Mouse (Mus musculus): Measurements from ENCODE around the gene Lipm. TPM values are rescaled to one million over a fixed set of nuclear protein-coding genes. Genes with fewer than 3 reads are reported as not detected.

Lipm gene
- polyA plus RNA-seq, 1 experiment from 2014 or later = not detected

GRCm38 (mm10) chr19:34119653-34120052 is 18.9 kb downstream of the Lipm start:
- WGBS = 68% methylated on average over 4 of the region's 4 CpGs
- H3K4me3 ChIP-seq (replicated peaks) = no peak overlapping the region
- H3K27ac ChIP-seq = no peak overlapping the region
- no peak overlapping the region for H3K4me2 ChIP-seq (replicated peaks)
- no peak overlapping the region for H3K9ac ChIP-seq
- H3K4me1 ChIP-seq (replicated peaks) = no peaks in the 10 kb centered on the region
- no peak for ATAC-seq
- H3K36me3 ChIP-seq = no peaks in the 10 kb centered on the region
- H3K27me3 ChIP-seq (replicated peaks) = no peaks in the 10 kb centered on the region
- no peaks in the 10 kb centered on the region for H3K9me3 ChIP-seq

GRCm38 (mm10) chr19:34120107-34120731 is 19.5 kb downstream of the Lipm start:
- Histone ChIP-seq H3K4me2 (replicated peaks) (no peak overlapping the region), H3K4me3 (replicated peaks) (no peak overlapping the region), H3K27me3 (replicated peaks) (no peaks in the 10 kb centered on the region), H3K36me3 (no peaks in the 10 kb centered on the region), H3K9me3 (no peaks in the 10 kb centered on the region), H3K9ac (no peak overlapping the region), H3K4me1 (replicated peaks) (no peaks in the 10 kb centered on the region), H3K27ac (no peak overlapping the region)
- WGBS = 64% methylated on average over 3 of the region's 3 CpGs
- ATAC-seq = no peak

GRCm38 (mm10) chr19:34138720-34139430 is 38.1 kb downstream of the Lipm start:
- H3K36me3 ChIP-seq = no peaks in the 10 kb centered on the region
- H3K27me3 ChIP-seq (replicated peaks) = no peaks in the 10 kb centered on the region
- no peak overlapping the region for H3K4me3 ChIP-seq (replicated peaks)
- no peak overlapping the region for H3K4me2 ChIP-seq (replicated peaks)
- H3K9me3 ChIP-seq = no peaks in the 10 kb centered on the region
- ATAC-seq = peak; percentile 95
- H3K4me1 ChIP-seq (replicated peaks) = no peaks in the 10 kb centered on the region
- 0 out of 2 replicates have a peak overlapping the region, but pooled peaks have one; percentile 22 for H3K27ac ChIP-seq
- no peak overlapping the region for H3K9ac ChIP-seq
- WGBS = 73% methylated on average over 6 of the region's 6 CpGs

- ATAC-seq = peak; percentile 92
- Histone ChIP-seq H3K27me3 (replicated peaks) (no peaks in the 10 kb centered on the region), H3K4me3 (replicated peaks) (no peak overlapping the region), H3K27ac (peak overlapping the region; percentile 62; the same call in 1 of the 2 replicates), H3K9ac (no peak overlapping the region), H3K4me2 (replicated peaks) (no peak overlapping the region), H3K9me3 (no peaks in the 10 kb centered on the region), H3K36me3 (no peaks in the 10 kb centered on the region), H3K4me1 (replicated peaks) (no peaks in the 10 kb centered on the region)
- WGBS = 62% methylated on average over 3 of the region's 3 CpGs
Observed at GRCm38 (mm10) chr19:34139431-34140046, 38.8 kb downstream of the Lipm start.

- Histone ChIP-seq H3K9ac (no peak overlapping the region), H3K27me3 (replicated peaks) (no peaks in the 10 kb centered on the region), H3K27ac (no peak overlapping the region), H3K4me1 (replicated peaks) (no peaks in the 10 kb centered on the region), H3K4me3 (replicated peaks) (no peak overlapping the region), H3K36me3 (no peaks in the 10 kb centered on the region), H3K4me2 (replicated peaks) (no peak overlapping the region), H3K9me3 (no peaks in the 10 kb centered on the region)
- ATAC-seq = no peak
- WGBS = 70% methylated on average over 4 of the region's 4 CpGs
Observed at GRCm38 (mm10) chr19:34148421-34148820, 47.7 kb downstream of the Lipm start.

- 0 out of 2 replicates have a peak, but pooled peaks have one; percentile 43 for ATAC-seq
- Histone ChIP-seq H3K9ac (no peak overlapping the region), H3K36me3 (no peaks in the 10 kb centered on the region), H3K27ac (no peak overlapping the region), H3K27me3 (replicated peaks) (no peaks in the 10 kb centered on the region), H3K9me3 (no peaks in the 10 kb centered on the region), H3K4me1 (replicated peaks) (no peaks in the 10 kb centered on the region), H3K4me2 (replicated peaks) (no peak overlapping the region), H3K4me3 (replicated peaks) (no peak overlapping the region)
- 76% methylated on average over 1 of the region's 1 CpGs for WGBS
Observed at GRCm38 (mm10) chr19:34151909-34152308, 51.2 kb downstream of the Lipm start.

- no peak overlapping the region for H3K27ac ChIP-seq
- H3K36me3 ChIP-seq = no peaks in the 10 kb centered on the region
- H3K4me1 ChIP-seq (replicated peaks) = no peaks in the 10 kb centered on the region
- 73% methylated on average over 6 of the region's 6 CpGs for WGBS
- no peaks in the 10 kb centered on the region for H3K9me3 ChIP-seq
- ATAC-seq = no peak
- H3K4me2 ChIP-seq (replicated peaks) = no peak overlapping the region
- H3K4me3 ChIP-seq (replicated peaks) = no peak overlapping the region
- no peak overlapping the region for H3K9ac ChIP-seq
- H3K27me3 ChIP-seq (replicated peaks) = no peaks in the 10 kb centered on the region
Observed at GRCm38 (mm10) chr19:34153263-34154144, 52.8 kb downstream of the Lipm start.

- Histone ChIP-seq H3K9ac (no peak overlapping the region), H3K9me3 (no peaks in the 10 kb centered on the region), H3K4me2 (replicated peaks) (no peak overlapping the region), H3K36me3 (no peaks in the 10 kb centered on the region), H3K27ac (no peak overlapping the region), H3K27me3 (replicated peaks) (no peaks in the 10 kb centered on the region), H3K4me1 (replicated peaks) (no peaks in the 10 kb centered on the region), H3K4me3 (replicated peaks) (no peak overlapping the region)
- 80% methylated on average over 5 of the region's 5 CpGs for WGBS
- no peak for ATAC-seq
Observed at GRCm38 (mm10) chr19:34162693-34163092, 62.0 kb downstream of the Lipm start.

- no peaks in the 10 kb centered on the region for H3K9me3 ChIP-seq
- no peaks in the 10 kb centered on the region for H3K4me1 ChIP-seq (replicated peaks)
- H3K9ac ChIP-seq = no peak within 1 kb of the TSS
- H3K27ac ChIP-seq = no peak within 1 kb of the TSS
- 49% methylated on average over 5 of the region's 5 CpGs for WGBS
- no peak within 1 kb of the TSS for H3K4me2 ChIP-seq (replicated peaks)
- H3K27me3 ChIP-seq (replicated peaks) = no peaks in the 10 kb centered on the region
- peak; percentile 96 for ATAC-seq
- no peaks in the 10 kb centered on the region for H3K36me3 ChIP-seq
- H3K4me3 ChIP-seq (replicated peaks) = no peak within 1 kb of the TSS
Observed at GRCm38 (mm10) chr19:34165891-34166290, 65.2 kb downstream of the Lipm start, which contains the start of gene Ankrd22. Gene Ankrd22, minus strand, starts transcription at chr19:34166053.

GRCm38 (mm10) chr19:34166386-34166785 is 65.7 kb downstream of the Lipm start:
- Histone ChIP-seq H3K36me3 (no peaks in the 10 kb centered on the region), H3K9ac (no peak overlapping the region), H3K4me2 (replicated peaks) (no peak overlapping the region), H3K4me3 (replicated peaks) (no peak overlapping the region), H3K4me1 (replicated peaks) (no peaks in the 10 kb centered on the region), H3K27me3 (replicated peaks) (no peaks in the 10 kb centered on the region), H3K27ac (no peak overlapping the region), H3K9me3 (no peaks in the 10 kb centered on the region)
- 76% methylated on average over 4 of the region's 4 CpGs for WGBS
- peak; percentile 65 for ATAC-seq

GRCm38 (mm10) chr19:34167896-34168661 is 67.3 kb downstream of the Lipm start:
- no peaks in the 10 kb centered on the region for H3K4me1 ChIP-seq (replicated peaks)
- H3K27ac ChIP-seq = no peak overlapping the region
- H3K36me3 ChIP-seq = no peaks in the 10 kb centered on the region
- H3K9me3 ChIP-seq = no peaks in the 10 kb centered on the region
- 52% methylated on average over 7 of the region's 7 CpGs for WGBS
- H3K27me3 ChIP-seq (replicated peaks) = no peaks in the 10 kb centered on the region
- ATAC-seq = no peak
- no peak overlapping the region for H3K4me2 ChIP-seq (replicated peaks)
- H3K4me3 ChIP-seq (replicated peaks) = no peak overlapping the region
- no peak overlapping the region for H3K9ac ChIP-seq

Measured in intestine, embryonic 15.5 days (tissue).